Mouse (Mus musculus): Measurements from ENCODE around the gene Ino80.

Ino80 gene

GRCm38 (mm10) chr2:119454558-119454957 lies 22.9 kb downstream of the Ino80 start:
- DNase-seq (ENCODE audit: low read depth, low spot score): no peak

GRCm38 (mm10) chr2:119436988-119437387 lies 40.5 kb downstream of the Ino80 start:
- peak; percentile 58 for DNase-seq (ENCODE audit: low read depth, low spot score)

DNA sequence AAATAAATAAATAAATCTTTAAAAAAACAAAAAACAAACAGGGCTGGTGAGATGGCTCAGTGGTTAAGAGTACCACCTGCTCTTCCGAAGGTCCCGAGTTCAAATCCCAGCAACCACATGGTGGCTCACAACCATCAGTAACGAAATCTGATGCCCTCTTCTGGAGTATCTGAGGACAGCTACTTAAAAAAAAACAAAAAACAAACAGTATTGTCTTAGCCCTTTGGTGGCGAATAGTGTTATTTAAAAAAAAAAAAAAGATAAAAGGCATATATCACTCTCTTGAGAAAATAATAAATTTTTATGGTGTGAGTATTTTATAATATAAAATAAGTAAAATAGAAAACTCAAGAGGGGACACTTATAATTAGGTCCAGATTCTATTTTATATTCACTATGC lies 41.0 kb downstream of the Ino80 start:
- no peak for DNase-seq (ENCODE audit: low read depth, low spot score)

- peak; percentile 20 for DNase-seq (ENCODE audit: low read depth, low spot score)
Measured at GRCm38 (mm10) chr2:119413819-119414218, 63.7 kb downstream of the Ino80 start.

DNA sequence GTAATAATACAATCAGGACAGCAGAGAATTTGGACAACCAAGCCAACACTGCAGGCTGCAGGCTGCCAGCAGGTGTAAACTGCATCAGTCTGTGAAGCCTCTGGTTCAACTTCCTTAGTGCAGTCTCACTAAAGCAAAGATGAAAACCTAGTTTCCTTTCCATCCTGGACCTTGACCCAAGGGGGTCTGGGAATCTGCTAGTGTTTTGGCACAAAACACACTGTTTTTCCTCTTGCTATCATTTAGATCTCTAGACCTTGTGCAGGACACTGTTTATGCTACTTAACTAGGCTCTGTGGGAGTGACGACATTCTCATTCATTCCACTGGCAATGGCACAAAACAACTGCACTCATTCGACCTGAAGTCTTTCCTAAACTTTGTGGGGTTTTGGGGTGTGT lies 65.8 kb downstream of the Ino80 start:
- no peak for DNase-seq (ENCODE audit: low read depth, low spot score)

DNA sequence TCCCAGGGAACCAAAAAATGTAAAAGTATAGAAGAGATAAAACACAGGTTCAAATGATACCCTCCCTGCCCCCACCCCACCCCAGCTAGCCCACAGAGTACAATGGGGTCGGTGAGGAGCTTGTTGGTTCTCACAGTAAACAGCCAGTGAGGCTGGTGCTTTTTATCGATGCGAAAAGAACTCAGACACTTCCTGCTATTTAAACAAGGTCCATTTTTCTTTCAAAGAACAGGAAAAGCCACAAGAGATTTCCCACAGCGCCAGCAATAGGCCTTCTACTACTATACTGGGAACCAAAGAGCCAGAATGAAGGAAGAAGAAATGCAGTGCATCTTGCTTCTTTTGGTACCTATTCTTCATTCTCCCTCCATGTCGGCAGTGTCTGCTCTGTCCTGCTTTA lies 66.5 kb downstream of the Ino80 start:
- DNase-seq (ENCODE audit: low read depth, low spot score): no peak

GRCm38 (mm10) chr2:119408733-119409132 lies 68.8 kb downstream of the Ino80 start:
- DNase-seq (ENCODE audit: low read depth, low spot score): no peak

GRCm38 (mm10) chr2:119408278-119408677 lies 69.2 kb downstream of the Ino80 start:
- no peak for DNase-seq (ENCODE audit: low read depth, low spot score)

DNA sequence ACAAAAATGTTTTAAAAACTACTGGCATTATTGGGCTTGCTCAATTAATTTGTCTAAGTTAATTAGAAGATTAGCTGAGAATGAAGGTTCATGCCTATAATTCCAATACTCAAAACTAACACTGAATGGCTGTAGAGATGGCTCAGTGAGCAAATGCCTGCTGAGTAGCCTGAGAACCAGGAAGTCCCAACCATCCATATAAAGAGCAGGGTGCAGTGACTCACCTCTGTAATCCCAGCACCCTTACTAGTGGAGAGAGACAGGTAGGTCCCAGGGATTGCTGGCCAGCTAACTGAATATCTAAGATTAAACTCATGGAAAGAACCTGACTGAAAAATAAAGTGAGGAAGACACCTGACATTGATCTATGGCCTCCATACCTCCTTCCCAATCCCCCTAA lies 78.2 kb downstream of the Ino80 start:
- no peak for DNase-seq (ENCODE audit: low read depth, low spot score)

GRCm38 (mm10) chr2:119398665-119399064 lies 78.8 kb downstream of the Ino80 start:
- DNase-seq (ENCODE audit: low read depth, low spot score): no peak

DNA sequence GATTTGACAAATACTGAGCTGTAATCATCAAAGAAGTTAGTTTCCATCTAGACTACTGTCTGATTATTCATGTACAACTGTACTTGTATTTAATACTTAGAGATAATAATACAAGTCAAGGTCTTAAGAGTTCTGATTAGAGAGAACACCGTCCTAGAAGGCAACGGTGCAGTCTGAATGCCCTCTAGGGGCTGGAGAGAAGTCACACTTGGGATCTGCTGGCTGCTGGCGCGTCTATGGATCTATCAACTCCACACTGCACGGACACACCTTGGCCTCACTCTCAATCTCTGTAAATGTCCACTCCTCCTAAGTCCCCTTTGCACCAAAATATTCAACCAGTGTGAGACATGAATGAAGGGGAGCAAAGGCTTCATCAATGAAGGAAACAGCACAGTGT lies 79.2 kb downstream of the Ino80 start:
- no peak for DNase-seq (ENCODE audit: low read depth, low spot score)

GRCm38 (mm10) chr2:119389992-119390391 lies 87.5 kb downstream of the Ino80 start:
- DNase-seq (ENCODE audit: low read depth, low spot score): no peak

GRCm38 (mm10) chr2:119388266-119388665 lies 89.2 kb downstream of the Ino80 start:
- no peak for DNase-seq (ENCODE audit: low read depth, low spot score)

- DNase-seq (ENCODE audit: low read depth, low spot score): no peak
Measured at GRCm38 (mm10) chr2:119379455-119379854, 98.0 kb downstream of the Ino80 start.

- no peak for DNase-seq (ENCODE audit: low read depth, low spot score)
Measured at GRCm38 (mm10) chr2:119377826-119378225, 99.7 kb downstream of the Ino80 start.

DNA sequence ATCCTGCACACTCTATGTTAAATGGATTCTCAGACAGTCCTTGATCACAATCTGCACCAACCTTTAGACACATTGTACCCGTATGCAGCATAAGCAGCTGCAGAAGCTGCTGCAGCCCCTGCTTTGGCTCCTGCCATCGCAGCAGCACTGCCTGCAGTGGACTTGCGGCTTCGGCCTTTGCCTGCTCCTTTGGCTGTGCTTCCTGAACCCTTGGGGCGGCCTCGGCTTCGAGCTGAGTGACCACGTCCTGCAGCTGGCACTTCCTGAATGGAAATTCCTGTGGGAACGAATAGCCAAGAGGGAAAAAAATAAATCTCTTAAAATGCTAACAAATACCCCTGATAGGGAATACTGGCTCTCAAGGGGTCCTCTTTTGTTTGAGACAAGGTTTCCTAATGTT lies 100.2 kb downstream of the Ino80 start:
- no peak for DNase-seq (ENCODE audit: low read depth, low spot score)

- no peak for DNase-seq (ENCODE audit: low read depth, low spot score)
Measured at GRCm38 (mm10) chr2:119370116-119370515, 107.4 kb downstream of the Ino80 start.

DNA sequence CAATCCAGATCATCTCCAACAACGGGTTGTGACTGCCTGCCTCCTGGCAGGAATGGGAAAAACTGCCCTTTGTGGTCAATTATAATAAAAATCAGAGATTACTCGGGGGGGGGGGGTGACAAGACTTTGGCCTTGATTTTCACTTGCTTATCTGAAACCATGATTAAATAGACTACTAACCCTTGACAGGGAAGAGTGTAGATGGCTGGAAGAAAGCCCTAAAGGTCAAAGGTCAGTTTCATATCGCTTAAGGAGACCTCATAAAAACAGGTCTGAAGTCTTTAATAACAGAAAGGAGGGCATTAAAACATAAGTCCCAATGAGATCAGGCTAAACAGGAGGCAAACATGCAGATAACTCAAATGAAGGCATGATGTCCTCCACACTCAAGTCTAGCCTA lies 110.1 kb downstream of the Ino80 start:
- DNase-seq (ENCODE audit: low read depth, low spot score): no peak

DNA sequence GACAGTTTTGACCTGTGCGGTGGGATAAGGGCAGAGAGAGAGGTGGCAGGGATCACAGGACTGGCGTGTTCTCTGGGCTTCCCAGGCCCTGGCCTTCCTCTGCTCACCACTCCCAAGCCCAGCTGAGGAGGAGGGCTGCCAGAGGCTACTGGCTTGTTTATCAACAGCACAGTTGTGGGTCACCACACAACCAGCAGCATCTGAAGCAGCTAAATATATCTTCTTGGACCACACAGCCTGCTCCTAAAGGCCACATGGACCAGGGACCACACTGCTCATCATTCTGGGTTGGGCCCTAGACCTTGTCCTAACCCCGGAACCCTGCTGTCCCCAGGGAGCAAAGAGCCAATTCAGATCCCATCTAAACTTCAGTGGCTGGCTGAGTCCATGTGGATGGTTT lies 112.5 kb downstream of the Ino80 start:
- DNase-seq (ENCODE audit: low read depth, low spot score): no peak

DNA sequence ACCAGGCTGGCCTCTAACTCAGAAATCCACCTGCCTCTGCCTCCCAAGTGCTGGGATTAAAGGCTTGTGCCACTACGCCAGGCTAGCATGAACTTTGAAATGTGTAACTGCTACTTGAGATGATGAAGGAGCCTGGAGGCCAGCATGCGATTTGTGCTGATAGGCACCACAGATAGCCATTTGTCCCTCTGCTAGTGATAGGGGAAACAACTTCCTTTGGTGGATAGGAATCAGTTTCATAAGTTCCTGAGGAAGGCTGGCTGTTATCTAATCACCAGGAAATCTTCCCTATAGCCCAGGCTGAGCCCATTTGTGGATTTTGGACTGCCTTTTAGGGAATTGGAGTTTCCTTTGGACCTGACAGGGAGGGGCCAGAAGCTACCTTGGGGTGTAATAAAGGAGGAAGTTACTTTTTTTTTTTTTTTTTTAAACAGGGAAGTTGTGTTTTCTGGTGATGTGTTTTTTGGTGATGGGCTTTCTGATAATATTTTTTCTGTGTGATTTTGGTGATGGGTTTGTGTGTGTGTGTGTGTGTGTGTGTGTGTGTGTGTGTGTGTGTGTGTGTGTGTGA lies 117.7 kb downstream of the Ino80 start:
- no peak for DNase-seq (ENCODE audit: low read depth, low spot score)

GRCm38 (mm10) chr2:119358249-119358648 lies 119.2 kb downstream of the Ino80 start:
- no peak for DNase-seq (ENCODE audit: low read depth, low spot score)

GRCm38 (mm10) chr2:119356805-119357204 lies 120.7 kb downstream of the Ino80 start:
- no peak for DNase-seq (ENCODE audit: low read depth, low spot score)

GRCm38 (mm10) chr2:119356310-119356709 lies 121.2 kb downstream of the Ino80 start:
- no peak for DNase-seq (ENCODE audit: low read depth, low spot score)

DNA sequence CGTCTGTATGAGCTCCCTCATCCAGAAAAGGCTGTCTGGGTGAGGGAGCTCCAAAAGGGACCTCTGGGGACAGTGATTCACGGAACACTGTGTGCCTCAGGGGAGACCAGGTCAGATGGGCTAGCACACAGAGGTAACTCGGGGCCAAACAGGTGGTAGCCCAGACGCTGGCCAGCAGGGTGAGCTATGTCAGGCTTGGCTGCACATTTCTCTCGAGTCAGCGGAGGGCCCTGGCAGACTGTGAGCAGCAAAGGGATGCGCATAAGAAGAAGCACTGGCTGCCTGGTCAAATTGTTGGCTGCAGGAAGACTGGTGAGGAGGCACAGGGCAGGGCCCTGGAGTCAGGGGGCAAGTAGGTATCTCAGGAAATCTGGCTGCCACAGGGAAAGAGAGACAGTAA lies 121.8 kb downstream of the Ino80 start:
- DNase-seq (ENCODE audit: low read depth, low spot score): peak; percentile 34

All from ZHBTc4 (cell line).